Mouse (Mus musculus) G1E (cell line): ENCODE measurements around the gene Amotl2.

Source experiments
- CTCF ChIP-seq: IDR thresholded peaks from 2 replicates; pipeline ENCODE4 v1.5.1; 2012; ENCODE audit warnings: low read depth, low read length, inconsistent platforms, mixed read lengths
- GATA1 ChIP-seq: IDR thresholded peaks from 2 replicates; pipeline ENCODE4 v1.6.1; 2012; ENCODE audit warnings: borderline replicate concordance, low read length, inconsistent platforms, mixed read lengths

GRCm38 (mm10) chr9:102689940-102690642 is 26.4 kb upstream of the Amotl2 start:
- TF ChIP-seq CTCF (no peak), GATA1 (no peak)
